Mouse (Mus musculus): ENCODE measurements around the gene P2rx6.

Gene P2rx6

DNA sequence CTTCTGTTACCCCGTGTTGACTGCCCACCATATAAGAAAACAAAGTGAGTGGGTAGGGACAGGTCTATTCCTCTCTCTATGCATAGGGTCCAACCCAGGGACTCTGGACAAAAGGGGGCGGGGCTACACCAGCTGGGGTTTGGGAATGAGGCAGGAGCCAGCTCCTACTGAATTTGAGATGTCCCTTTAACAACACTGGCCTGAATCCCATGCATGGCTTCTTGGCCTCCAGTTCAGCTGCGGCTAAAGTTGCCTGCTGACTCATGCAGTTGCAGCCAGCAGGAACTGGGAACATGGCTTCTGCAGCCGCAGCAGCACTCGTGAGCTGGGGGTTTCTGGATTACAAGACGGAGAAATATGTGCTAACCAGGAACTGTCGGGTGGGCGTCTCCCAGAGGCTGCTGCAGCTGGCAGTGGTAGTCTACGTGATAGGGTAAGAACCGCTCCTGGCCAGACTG is at the start of gene P2rx6:
Gene P2rx6 (plus strand): TSS at position 135 of the 458 bp plus-strand sequence.
- DNase-seq (ENCODE audit: low read depth): no peak

GRCm38 (mm10) chr16:17518910-17519309 is 42.8 kb upstream of the P2rx6 start:
- no peak for DNase-seq (ENCODE audit: low read depth)

DNA sequence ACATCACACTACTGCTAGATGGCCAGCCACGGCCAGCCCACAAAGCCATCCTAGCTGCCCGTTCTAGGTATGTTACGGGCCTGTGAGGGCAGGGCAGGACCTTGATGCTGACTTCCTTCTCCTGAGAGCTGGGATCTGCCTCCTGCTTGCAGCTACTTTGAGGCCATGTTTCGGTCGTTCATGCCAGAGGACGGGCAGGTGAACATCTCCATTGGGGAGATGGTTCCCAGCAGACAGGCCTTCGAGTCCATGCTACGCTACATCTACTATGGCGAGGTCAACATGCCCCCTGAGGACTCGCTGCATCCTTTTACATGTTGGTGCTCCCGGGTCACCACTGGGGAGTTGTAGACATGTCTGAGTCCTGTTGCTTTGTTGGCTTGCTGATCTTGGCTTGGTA is 37.5 kb upstream of the P2rx6 start:
- DNase-seq (ENCODE audit: low read depth): no peak

DNA sequence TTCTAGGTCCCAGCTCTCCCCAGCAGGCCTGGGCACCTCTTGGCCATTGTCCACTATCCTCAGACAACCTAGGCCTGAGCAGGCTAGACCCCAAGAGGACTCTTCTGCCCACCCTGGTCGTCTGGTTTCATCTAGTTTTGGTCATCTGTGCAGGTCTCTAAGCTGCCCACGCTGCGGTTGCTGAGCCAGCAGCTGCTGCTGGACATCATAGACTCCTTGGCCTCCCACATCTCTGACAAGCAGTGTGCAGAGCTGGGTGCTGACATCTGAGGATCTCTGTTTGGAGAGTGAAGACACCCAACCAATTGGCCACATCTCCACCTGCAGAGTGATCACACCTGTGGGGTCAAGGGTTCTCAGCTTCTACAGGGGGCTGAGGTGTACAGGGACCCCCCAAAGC is 36.2 kb upstream of the P2rx6 start:
- DNase-seq (ENCODE audit: low read depth): no peak

DNA sequence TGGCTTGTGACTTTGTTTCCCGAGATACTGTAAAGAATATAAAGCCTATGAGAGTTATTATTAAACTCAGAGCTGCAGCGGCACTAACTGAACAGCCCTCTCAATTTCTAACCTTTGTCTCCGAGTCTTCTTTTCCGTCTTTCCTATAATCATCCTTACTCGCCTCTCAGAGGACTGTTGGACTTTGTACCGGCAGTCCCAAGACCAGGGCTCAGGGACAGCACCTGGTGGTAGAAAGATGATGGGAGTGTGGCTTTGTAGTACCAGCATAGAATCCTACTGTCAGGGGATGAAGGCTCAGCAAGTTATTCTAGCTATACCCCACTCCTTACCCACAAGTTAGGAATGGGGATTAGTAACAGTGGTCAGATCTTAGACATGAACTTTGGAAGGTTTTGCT is 35.5 kb upstream of the P2rx6 start:
- DNase-seq (ENCODE audit: low read depth): no peak

DNA sequence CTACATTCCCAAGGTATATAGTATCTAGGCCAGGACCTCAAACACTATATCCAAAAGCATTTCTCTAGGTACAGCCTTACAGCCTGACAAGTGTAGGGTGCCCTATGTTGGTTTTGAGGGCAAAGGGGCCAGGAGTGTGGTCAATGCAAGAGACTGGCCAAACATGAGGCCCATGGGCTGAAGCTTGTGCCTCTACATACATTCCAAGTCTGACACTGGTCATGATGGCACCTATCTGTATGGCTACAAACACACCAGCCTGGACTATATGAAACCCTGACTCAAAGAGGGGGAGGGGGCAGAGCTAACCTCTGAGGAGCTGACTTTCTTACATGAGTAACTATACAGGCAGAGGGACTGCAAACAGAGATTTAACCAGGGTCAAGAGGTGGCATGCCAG is 34.1 kb upstream of the P2rx6 start:
- no peak for DNase-seq (ENCODE audit: low read depth)

DNA sequence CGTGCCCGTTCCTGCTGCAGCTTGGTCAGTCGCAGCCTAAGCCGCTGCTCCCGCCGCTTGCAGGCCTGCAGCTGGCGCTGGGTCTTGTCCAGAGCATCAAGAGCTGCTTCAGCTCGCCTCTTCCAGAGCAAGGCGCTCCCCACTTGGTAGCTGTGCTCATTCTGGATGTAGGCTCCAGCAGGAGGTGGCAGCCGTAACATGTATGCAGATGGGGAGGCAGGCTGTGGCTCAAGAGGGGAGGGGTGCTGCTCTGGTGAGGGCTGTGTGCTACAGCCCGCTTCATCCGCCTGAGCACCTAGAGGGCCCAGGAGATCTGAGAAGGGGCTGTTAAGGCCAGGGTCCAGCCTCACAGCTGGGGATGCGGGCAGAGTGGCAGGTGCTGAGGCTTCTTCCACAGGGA is 33.4 kb upstream of the P2rx6 start:
- DNase-seq (ENCODE audit: low read depth): no peak

- no peak for DNase-seq (ENCODE audit: low read depth)
Observed at GRCm38 (mm10) chr16:17529981-17530586, 31.6 kb upstream of the P2rx6 start.

DNA sequence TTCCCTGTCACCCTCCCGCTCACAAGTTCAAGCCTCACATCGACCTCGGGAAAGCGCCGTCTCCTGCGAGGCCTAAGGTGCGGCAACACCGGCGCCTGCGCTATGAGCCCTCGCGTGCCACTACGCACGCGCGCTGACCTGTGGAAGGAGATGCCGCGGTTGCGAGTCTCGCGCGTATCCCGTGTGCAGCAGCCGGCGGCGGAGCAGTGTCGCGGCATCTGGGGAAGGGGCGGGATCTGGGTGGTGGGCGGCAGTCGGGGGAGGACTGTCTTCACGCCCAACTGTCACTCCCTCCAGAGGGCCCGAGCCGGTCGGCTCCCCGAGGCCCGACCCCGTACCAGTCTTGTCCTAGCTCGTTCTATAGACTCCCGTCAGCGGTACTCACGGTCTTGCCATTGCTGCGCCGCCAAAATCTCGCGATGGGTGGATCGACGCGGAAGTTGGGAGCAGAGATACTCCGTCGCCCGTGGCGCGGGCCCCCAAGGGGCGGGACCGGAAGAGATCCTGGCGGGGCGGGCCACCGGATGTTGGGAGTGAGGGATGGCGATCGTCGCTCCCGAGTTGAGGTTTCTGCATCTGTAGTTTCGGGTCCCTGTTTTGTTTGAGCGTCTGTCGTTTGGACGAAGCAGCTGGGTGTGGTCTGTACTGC is 30.9 kb upstream of the P2rx6 start, which contains the start of gene Thap7:
Gene Thap7 (minus strand): TSS at position 497 of the 649 bp plus-strand sequence.
- DNase-seq (ENCODE audit: low read depth): peak; percentile 96

- DNase-seq (ENCODE audit: low read depth): no peak
Observed at GRCm38 (mm10) chr16:17532271-17532670, 29.4 kb upstream of the P2rx6 start.

GRCm38 (mm10) chr16:17532676-17533329 is 28.9 kb upstream of the P2rx6 start:
- DNase-seq (ENCODE audit: low read depth): no peak

- DNase-seq (ENCODE audit: low read depth): no peak
Observed at GRCm38 (mm10) chr16:17536584-17536983, 25.1 kb upstream of the P2rx6 start.

DNA sequence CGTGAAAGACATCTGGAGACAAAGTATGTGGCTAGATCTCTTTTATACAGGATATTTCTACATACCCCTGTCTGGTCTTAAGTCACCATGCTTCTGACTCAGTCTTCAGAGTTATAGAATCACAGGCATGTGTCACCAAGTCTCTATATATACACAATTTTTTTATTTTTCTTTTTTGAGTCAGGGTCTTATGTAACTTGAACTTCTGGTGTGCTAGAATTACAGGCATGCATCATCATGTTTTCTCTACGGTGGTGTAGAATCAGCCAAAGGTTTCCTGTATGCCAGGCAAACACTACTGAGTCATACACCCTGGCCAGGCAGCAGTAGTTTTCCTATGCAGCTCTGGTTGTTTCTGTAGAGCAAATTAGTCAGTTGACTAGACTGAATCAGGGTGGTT is 19.1 kb upstream of the P2rx6 start:
- no peak for DNase-seq (ENCODE audit: low read depth)

GRCm38 (mm10) chr16:17552837-17553236 is 8.8 kb upstream of the P2rx6 start:
- no peak for DNase-seq (ENCODE audit: low read depth)

DNA sequence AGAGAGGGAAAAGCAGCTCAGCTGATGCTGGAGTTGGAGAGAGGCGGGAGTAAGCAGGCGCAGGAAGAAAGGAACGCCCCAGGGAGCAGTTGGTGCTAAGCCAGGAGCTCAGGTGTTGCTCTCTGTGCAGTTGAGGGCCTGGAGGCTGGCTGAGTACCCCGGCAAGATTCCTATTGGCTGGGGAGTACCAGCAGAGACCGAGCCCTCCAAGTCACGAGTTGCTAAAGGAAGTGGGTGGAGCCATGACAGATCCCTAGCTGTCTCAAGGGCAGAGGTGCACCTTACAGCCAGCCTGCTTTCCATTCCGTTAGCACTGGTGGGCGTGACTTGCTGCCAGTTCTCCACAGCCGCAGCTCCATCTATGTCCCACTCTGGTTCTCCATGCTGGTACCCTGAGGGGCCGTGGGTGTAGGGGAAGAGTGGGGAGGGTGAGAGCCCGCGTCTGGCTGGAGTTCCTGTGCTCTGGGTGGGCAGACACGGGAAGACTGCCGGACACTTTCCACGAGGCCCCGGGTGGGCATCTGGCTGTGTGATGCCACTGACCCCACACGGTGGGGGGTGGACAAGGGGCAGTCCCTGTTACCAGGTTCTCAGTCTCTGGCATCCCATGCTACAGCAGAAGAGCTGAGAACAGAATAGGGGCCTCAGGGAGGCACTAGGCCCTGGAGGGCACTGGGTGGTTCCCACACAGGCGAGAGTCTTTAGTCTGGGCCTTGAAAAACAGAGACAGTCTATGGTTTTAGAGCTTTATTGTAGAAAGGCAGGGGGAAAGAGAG is 7.6 kb upstream of the P2rx6 start:
- DNase-seq (ENCODE audit: low read depth): peak; percentile 82

GRCm38 (mm10) chr16:17554702-17555101 is 7.0 kb upstream of the P2rx6 start:
- peak; percentile 70 for DNase-seq (ENCODE audit: low read depth)

- DNase-seq (ENCODE audit: low read depth): no peak
Observed at GRCm38 (mm10) chr16:17556180-17556579, 5.5 kb upstream of the P2rx6 start.

- DNase-seq (ENCODE audit: low read depth): no peak
Observed at GRCm38 (mm10) chr16:17556907-17557306, 4.8 kb upstream of the P2rx6 start.

- DNase-seq (ENCODE audit: low read depth): peak; percentile 66
Observed at GRCm38 (mm10) chr16:17557947-17558480, 3.7 kb upstream of the P2rx6 start.

DNA sequence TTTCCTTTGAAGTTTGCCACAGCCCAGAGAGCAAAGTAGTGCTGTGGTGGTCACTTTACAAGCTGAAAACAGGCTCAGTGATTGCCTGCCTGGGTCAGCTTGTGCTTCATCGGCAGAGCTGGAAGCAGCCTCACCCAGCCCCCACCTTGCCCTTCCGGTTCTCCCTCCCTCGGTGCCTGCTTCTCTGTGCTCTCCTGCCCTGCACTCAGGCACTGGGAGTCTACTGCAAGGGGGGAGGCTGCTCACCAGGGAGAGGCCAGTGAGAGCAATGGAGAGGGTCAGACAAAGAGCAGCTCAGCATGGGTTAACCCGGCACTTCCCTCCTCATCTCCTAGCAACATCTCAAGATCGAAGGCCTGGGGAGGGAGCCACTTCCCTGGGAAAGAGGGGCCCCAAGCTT is 2.9 kb upstream of the P2rx6 start:
- DNase-seq (ENCODE audit: low read depth): no peak

DNA sequence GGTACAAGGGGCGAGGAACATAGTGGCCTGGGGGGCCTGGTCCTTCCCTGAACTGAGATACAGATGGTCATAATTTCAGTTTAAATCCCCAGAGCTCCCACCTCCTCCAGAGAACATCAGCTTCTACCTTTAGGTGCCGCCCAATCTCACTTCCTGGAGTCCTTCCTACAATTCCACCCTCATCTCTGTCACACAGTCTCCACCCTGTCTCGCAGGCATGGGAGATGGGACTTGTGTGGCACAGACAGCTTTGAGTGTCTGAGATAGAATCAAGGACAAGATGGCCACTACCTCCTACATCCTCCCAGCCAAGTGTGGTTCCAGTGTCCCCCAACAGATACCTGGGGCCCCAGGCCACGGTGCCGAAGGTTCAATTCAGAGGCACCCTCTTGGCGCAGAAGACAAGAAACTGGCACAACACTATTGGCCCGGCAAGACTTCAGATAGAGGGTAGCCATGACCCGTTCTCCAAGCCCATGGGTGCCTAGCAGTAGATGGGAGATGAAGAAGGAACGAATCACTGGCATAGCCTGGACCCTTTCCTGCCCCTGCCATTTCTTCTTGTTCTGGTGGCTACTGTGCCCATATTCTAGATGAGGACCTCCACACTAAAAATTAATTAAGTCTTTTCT is 2.2 kb upstream of the P2rx6 start:
- no peak for DNase-seq (ENCODE audit: low read depth)

Data from c-Kit-positive CD71-positive TER-119-negative erythroid progenitor cells, embryonic 14.5 days (primary cell).